ENCODE assay signal across 8 mouse cellular contexts in the genomic region with DNA sequence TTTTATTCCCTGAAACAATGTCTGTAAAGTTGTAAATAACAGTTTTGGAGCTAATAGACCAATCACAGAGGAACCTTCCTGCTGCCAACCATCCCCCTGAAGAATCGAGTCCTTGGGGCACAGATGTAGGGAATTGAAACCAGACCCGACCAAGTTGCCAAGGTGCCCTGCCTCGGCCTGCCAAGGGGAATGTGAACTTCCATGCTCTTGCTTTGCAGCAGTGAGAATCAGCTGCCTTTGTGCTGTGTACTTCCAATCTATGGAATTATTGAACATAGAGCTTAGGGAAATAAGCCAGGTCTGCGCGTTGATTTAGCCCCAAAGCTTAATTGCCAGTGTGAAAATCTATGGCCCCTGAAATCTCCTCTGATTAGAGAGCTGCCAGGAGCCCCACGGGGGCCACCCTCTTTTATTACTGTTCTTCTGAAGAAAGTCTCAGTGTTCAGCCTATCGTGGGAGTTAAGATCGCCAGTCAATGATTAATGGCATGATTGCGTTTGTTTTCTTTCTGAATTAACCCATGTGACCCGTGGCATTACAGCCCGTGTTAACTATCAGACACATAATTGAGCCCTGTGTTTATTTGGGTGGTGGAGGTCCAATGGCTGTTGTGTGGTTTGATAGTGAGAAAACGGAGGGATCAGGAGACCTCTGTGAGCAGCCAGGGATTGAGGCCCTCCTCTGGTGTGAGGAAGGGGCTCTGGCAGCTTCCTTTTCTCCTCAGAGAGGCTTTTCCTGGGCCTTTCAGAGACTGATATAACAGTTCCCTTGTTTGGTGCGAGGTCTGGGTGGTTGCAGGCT.
DNase-seq lines count a peak whose midpoint lies in the region; ATAC-seq lines count a peak whose summit lies in the region.

No protein-coding gene starts in this region.

- no peak overlapping the region for H3K4me3 ChIP-seq in neural tube, embryonic 15.5 days (replicated peaks)
- no peak overlapping the region for H3K4me3 ChIP-seq in intestine, embryonic 16.5 days (ENCODE audit: low read length)
- H3K4me3 ChIP-seq in limb, embryonic 13.5 days, result no peak overlapping the region

- no peak overlapping the region for H3K9ac ChIP-seq in neural tube, embryonic 15.5 days (replicated peaks)
- H3K9ac ChIP-seq in intestine, embryonic 16.5 days (ENCODE audit: low read depth, low read length), result peak overlapping the region; percentile 44; the same call in 1 of the 2 replicates
- no peak overlapping the region; the same call in 1 of the 2 replicates for H3K9ac ChIP-seq in limb, embryonic 13.5 days

- H3K4me2 ChIP-seq in neural tube, embryonic 15.5 days, result no peak overlapping the region
- peak overlapping the region; percentile 28; the same call in 1 of the 2 replicates for H3K4me2 ChIP-seq in intestine, embryonic 16.5 days (ENCODE audit: low read depth, low read length)
- H3K4me2 ChIP-seq in limb, embryonic 13.5 days (replicated peaks), result 0 out of 2 replicates have a peak overlapping the region, but pooled peaks have one; percentile 3

- no peaks in the 10 kb centered on the region for H3K36me3 ChIP-seq in neural tube, embryonic 15.5 days
- H3K36me3 ChIP-seq in intestine, embryonic 16.5 days (ENCODE audit: control insufficient read depth, insufficient read depth, low read length), result no peaks in the 10 kb centered on the region
- no peaks in the 10 kb centered on the region for H3K36me3 ChIP-seq in limb, embryonic 13.5 days

- peaks cover 5% of the 10 kb centered on the region; the same call in 1 of the 2 replicates for H3K27me3 ChIP-seq in neural tube, embryonic 15.5 days (replicated peaks)
- H3K27me3 ChIP-seq in intestine, embryonic 16.5 days (replicated peaks; ENCODE audit: control insufficient read depth, insufficient read depth, low read length), result no peaks in the 10 kb centered on the region
- H3K27me3 ChIP-seq in limb, embryonic 13.5 days, result no peaks in the 10 kb centered on the region

- 8% methylated on average over 13 of the region's 13 CpGs for WGBS in neural tube, embryonic 15.5 days
- 19% methylated on average over 13 of the region's 13 CpGs for WGBS in intestine, embryonic 16.5 days
- WGBS in limb, embryonic 13.5 days, result 17% methylated on average over 13 of the region's 13 CpGs

- H3K27ac ChIP-seq in neural tube, embryonic 15.5 days (replicated peaks), result no peak overlapping the region
- H3K27ac ChIP-seq in intestine, embryonic 16.5 days (ENCODE audit: low read length), result peak overlapping the region; percentile 70
- peak overlapping the region; percentile 33; the same call in 1 of the 2 replicates for H3K27ac ChIP-seq in limb, embryonic 13.5 days

- no peak; the same call in 1 of the 2 replicates for ATAC-seq in neural tube, embryonic 15.5 days (ENCODE audit: low FRiP score)
- ATAC-seq in intestine, embryonic 16.5 days, result peak; percentile 96
- ATAC-seq in limb, embryonic 13.5 days (ENCODE audit: low FRiP score, low read depth), result peak; percentile 32; the same call in 1 of the 2 replicates
- ATAC-seq in inflammation-experienced regulatory T-cells, adult 6 months, result no peak

- DNase-seq in neural tube, embryonic 10.5 days (ENCODE audit: extremely low spot score, low spot score), result peak; percentile 17
- DNase-seq in yolk sac, embryonic 10.5 days (ENCODE audit: low spot score), result peak; percentile 25
- no peak for DNase-seq in c-Kit-positive CD71-positive TER-119-positive erythroid progenitor cells, embryonic 14.5 days (ENCODE audit: low spot score)
- DNase-seq in spleen, adult 18-20 months, result no peak

- peaks cover 13% of the 10 kb centered on the region for H3K4me1 ChIP-seq in neural tube, embryonic 15.5 days
- peaks cover 4% of the 10 kb centered on the region for H3K4me1 ChIP-seq in intestine, embryonic 16.5 days (ENCODE audit: control insufficient read depth, insufficient read depth, low read length)
- peaks cover 16% of the 10 kb centered on the region for H3K4me1 ChIP-seq in limb, embryonic 13.5 days

- H3K9me3 ChIP-seq in neural tube, embryonic 15.5 days (replicated peaks), result 0 out of 2 replicates have a peak, but pooled peaks cover 4% of the 10 kb centered on the region
- H3K9me3 ChIP-seq in intestine, embryonic 16.5 days (ENCODE audit: control insufficient read depth, low read length), result no peaks in the 10 kb centered on the region; the same call in 1 of the 2 replicates
- H3K9me3 ChIP-seq in limb, embryonic 13.5 days, result peaks cover 12% of the 10 kb centered on the region

Comparison
In these comparisons a context has a peak if more than half of its experiments do, and no peak if none do; other contexts are left out.
1. DNase-seq: peak in neural tube, embryonic 10.5 days (single experiment) and yolk sac, embryonic 10.5 days (single experiment); none in c-Kit-positive CD71-positive TER-119-positive erythroid progenitor cells, embryonic 14.5 days (single experiment) and spleen, adult 18-20 months (0 of 2).
2. ATAC-seq: peak in intestine, embryonic 16.5 days (single experiment) and limb, embryonic 13.5 days (single experiment); none in neural tube, embryonic 15.5 days (single experiment) and inflammation-experienced regulatory T-cells, adult 6 months (single experiment).